Mouse (Mus musculus): ENCODE results near the gene Gbp2b.
"Not testable (repeated sequence)": the region's sequence is repeated elsewhere in the genome, so short reads cannot be mapped to it uniquely, and the experiment has no call there.

The Gbp2b gene

DNA sequence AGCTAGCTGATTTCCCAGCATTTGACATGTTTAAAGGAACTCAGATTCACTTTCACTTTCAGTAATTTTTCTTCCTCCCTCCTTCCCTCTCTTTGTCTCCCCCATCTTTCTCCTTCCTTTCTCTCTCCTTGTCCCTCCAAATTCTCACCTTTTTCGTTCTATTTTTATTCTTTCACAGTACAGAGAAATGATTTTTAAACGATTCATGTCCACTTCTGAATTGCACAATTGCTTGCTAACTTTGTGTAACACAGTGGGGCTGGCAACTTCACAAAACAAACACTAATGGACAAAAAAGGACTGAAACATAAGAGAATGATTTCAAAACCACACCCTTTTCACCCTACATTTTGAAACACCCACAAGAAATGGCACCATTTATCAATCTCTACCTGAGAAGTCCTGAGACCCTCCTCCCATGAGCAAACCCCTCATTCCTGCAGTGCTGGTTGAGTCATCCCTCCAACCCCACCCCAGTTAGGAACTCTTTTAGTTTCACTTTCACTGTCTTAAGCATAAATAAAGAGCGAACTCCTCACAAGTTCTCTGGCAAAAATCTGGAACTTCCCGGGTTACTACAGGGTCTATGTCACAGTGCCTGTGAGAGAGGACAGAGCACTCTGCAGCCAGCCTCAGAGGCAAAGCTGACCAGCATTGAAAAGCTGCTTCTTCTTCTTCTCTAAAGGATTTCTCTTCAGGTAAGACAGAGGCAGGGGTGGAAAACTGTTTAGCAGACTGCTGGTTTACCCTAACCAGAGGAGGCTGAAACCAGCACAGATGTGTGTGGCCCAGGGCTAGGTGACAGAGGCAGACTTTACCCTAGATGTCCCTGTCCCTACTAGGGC, 25.7 kb downstream of the Gbp2b start, which contains the start of gene Gbp2:
Gbp2 (plus strand) TSS at position 492 of the 845 bp plus-strand sequence.
- peak; percentile 28 for DNase-seq (ENCODE audit: extremely low read depth, low read depth, low spot score)

- DNase-seq (ENCODE audit: extremely low read depth, low read depth, low spot score), result no peak
Measured at GRCm38 (mm10) chr3:142620956-142621562, 26.4 kb downstream of the Gbp2b start.

- no peak for DNase-seq (ENCODE audit: extremely low read depth, low read depth, low spot score)
Measured at GRCm38 (mm10) chr3:142630385-142630784, 35.7 kb downstream of the Gbp2b start.

DNA sequence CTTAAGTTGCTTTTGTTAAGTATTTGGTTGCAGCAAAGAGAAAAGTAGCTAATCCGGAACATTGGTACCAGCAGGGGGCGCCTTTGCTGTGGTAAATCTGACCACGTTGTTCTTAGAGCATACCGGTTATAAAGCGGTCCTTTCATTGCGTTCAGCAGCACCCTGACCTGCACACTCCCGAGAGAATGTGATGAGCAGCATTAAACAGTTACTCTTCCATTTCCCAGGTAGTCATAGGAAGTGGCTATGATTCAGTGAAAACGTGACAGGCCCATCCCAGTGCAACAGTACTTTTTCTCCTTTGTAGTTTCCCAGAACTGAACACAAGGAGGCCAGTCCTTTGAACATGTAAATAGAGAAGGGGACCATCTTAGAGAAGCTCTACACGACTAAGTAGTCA, 45.6 kb downstream of the Gbp2b start:
- no peak for DNase-seq (ENCODE audit: extremely low read depth, low read depth, low spot score)

GRCm38 (mm10) chr3:142645949-142646348, 51.3 kb downstream of the Gbp2b start:
- not testable (repeated sequence) for DNase-seq (ENCODE audit: extremely low read depth, low read depth, low spot score)

- DNase-seq (ENCODE audit: extremely low read depth, low read depth, low spot score), result not testable (repeated sequence)
Measured at GRCm38 (mm10) chr3:142647836-142648235, 53.2 kb downstream of the Gbp2b start.

DNA sequence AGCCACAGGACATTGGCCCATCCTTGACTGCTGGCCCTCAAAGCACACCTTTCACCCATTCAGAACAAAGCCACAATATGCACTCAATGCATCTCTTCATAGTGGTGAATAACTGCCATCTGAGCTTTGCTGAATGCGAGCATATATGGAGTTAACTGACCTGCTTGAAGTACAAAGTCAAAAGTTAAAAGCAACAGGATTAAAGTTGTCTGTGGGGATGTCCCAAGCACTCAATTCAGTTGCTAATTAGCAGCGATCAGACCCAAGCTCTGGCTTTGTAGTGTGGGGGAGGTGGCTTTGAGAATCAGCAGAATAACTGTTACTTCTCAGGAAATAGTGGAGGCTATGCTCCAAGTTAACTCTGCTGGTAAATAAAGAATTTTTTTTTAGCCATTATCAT, 55.6 kb downstream of the Gbp2b start:
- no peak for DNase-seq (ENCODE audit: extremely low read depth, low read depth, low spot score)

DNA sequence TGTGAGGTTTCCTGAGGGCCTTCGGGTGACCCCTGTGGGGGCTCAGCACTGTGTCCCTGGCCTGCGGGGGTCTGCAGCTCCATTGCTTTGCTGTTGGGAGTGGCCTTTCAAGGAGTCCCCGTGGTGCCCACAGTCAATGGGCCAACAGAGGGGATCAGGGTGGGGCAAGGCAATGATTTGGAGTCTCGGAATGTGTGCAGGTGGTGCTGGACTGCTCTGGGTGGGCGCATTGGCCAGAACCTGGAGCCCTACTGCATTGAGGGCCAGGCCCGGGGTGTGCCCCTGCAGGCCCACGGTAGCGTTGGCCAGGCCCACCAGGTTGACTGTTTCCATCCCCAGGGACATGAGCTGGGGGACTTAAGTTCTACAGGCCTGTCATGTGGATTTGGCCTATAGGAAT, 70.1 kb downstream of the Gbp2b start:
- no peak for DNase-seq (ENCODE audit: extremely low read depth, low read depth, low spot score)

Measured in fat pad, adult 2 months (tissue).